Mouse (Mus musculus) heart, postnatal 14 days (tissue): Measurements from ENCODE around the gene Actr8. TPM values are rescaled to one million over a fixed set of nuclear protein-coding genes. Genes with fewer than 3 reads are reported as not detected.
A peak's percentile ranks its signal among the peaks of the same experiment; 100 is the strongest.

Experiments
- DNase-seq, 2 experiments: peaks; one replicate each; pipeline ENCODE4 v3.0.0; 2021 to 2022
- intact Hi-C: fragments of 180-260 bp; cut with DNase I; formaldehyde crosslinking; loops from one replicate; pipeline ENCODE4 v1.15.1; 2025
- long read RNA-seq, 2 experiments: library from polyadenylated mRNA; stranded (forward); transcript quantifications; one replicate each; pipeline ENCODE4 v2.0.0; 2021
- total RNA-seq, 2 experiments: library from RNA; stranded (reverse); gene quantifications; 2 replicates each; pipeline ENCODE4 v1.2.3; 2021

Actr8 gene
- total RNA-seq, result 10 to 100 TPM; 38.3 to 39.3 TPM
- long read RNA-seq, experiment 1, transcript Actr8-201 (13 exons, 2,119 nt), result major isoform, 70 of 81 reads
- long read RNA-seq, experiment 1, partial matches to known transcripts, result 4 of 81 reads
- long read RNA-seq, experiment 1, other reads (novel, unspliced or antisense), result 7 of 81 reads
- long read RNA-seq, experiment 2, transcript Actr8-201 (13 exons, 2,119 nt), result major isoform, 29 of 38 reads
- long read RNA-seq, experiment 2, partial matches to known transcripts, result 1 of 38 reads
- long read RNA-seq, experiment 2, other reads (novel, unspliced or antisense), result 8 of 38 reads

GRCm38 (mm10) chr14:29978254-29979204, at the start of gene Actr8:
TSS of gene Actr8 (plus strand) at chr14:29978337.
- peak; percentile 96 for DNase-seq
- intact Hi-C loops, result no loop called here

- no peak for DNase-seq
- intact Hi-C loops, result no loop called here
These were observed 49.2 kb upstream of the Actr8 start for GRCm38 (mm10) chr14:29928966-29929365.

DNA sequence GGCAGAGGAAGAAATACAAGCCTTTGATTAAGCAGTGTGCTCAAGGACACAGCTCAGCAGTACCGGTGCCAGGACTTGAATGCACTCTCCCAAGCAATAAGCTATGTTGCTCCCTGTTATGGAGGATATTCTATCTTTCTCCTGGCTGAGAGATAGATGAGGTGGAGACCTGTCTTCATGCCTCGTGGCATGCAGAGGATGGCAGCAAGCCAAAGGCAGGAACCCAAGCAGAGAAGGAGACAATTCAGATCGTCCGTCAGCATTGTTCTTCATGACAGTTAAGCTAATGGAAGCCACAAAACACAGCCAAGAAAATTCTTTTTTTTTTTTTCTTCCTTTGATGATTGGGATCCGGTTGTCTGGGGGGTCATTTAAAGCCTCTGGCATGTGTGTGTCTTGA, 42.6 kb upstream of the Actr8 start:
- intact Hi-C loops, result loop anchor here (5.0 to 10.0 kb wide), 2 partner anchors 213 to 241 kb away; partner anchors contain the start of gene Cacna2d3
- DNase-seq, result no peak

- intact Hi-C loops, result loop anchor here (5.0 to 10.0 kb wide), 2 partner anchors 215 to 243 kb away; partner anchors contain the start of gene Cacna2d3
These were observed 40.7 kb upstream of the Actr8 start for GRCm38 (mm10) chr14:29937466-29937865.

DNA sequence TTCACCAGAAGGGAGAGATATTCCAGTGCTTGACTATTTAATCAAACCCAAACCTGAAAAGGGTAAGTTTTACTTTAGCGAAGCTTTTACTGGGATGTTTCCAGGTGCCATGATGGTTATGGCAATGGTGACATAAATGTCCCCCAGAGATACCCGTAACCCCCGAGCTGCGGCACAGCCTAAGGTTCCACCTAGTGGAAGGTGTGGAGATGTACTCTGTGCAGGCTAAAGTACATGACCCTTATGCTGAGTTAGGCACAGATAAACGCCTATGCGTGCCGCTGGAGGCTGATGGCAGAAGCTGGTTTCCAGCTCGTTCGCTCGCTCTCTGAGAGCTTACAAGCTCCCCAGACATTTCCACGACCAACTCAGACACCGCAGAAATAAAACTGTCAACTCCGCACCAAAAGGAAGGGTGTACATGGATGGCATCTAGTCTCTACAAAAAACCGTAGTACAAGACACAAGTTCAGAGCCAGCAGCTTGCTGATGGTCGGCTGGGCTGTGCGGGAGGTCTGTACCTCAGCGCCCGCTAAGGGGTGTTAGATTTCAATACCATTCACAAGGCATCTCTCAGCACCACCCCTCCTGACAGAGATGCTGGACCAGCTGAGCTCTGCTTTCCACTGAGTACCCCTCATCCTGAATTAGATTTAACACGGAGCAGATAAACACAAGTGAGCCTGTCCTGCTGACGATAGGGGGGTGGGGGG, 38.4 kb upstream of the Actr8 start:
- no peak for DNase-seq
- intact Hi-C loops, result loop anchor here (2.0 to 10.0 kb wide), 5 partner anchors 103 to 815 kb away; partner anchors contain the start of gene Cacna2d3

More at GRCm38 (mm10) chr14:29937466-29937865, 40.7 kb upstream of the Actr8 start:
- no peak for DNase-seq

GRCm38 (mm10) chr14:29940313-29940812, 37.8 kb upstream of the Actr8 start:
- DNase-seq, result no peak
- intact Hi-C loops, result loop anchor here (2.0 to 10.0 kb wide), 3 partner anchors 104 to 816 kb away; no protein-coding TSS in a partner anchor

DNA sequence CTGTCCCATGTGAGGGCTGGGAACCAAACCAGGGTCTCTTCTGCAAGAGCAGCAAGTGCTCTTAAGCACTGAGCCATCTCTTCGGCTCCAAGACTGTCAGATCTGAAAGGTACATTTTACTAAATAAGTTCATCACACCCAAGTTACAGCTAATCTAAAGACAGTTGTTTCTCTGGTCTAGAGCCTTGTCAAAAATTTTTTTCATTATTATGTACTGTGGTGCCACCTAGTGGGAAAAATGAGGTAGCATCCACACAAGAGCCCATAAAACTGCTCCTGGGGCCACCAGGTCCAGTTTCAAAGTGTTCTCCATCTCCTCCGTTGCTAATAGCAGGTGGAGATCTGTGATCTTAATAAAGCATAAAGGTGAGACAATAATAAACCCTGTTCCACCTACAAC, 37.3 kb upstream of the Actr8 start:
- intact Hi-C loops, result loop anchor here (2.0 to 10.0 kb wide), 3 partner anchors 104 to 816 kb away; no protein-coding TSS in a partner anchor
- peak; percentile 39 to 57 for DNase-seq

GRCm38 (mm10) chr14:29946761-29947309, 31.3 kb upstream of the Actr8 start:
- no peak for DNase-seq
- intact Hi-C loops, result loop anchor here (10.0 kb wide), 2 partner anchors 502 to 822 kb away; no protein-coding TSS in a partner anchor

DNA sequence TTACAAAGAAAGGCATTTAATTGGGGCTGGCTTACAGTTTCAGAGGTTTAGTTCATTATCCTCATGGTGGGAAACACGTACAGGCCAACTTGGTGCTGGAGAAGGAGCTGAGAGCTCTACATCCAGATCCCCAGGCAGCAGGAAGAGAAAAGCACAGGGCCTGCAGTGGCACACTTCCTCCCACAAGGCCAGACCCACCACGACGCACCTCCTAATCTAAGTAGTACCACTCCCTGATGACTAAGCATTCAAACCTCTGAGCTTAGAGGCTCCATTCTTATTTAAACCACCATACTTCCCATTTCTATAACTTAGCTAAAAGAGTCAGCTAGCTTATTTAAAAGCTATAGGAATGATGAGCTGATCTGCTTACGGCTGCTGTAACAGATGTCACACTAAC, 27.3 kb upstream of the Actr8 start:
- intact Hi-C loops, result no loop called here
- no peak for DNase-seq

- intact Hi-C loops, result no loop called here
- DNase-seq, result no peak
These were observed 20.7 kb upstream of the Actr8 start for GRCm38 (mm10) chr14:29957393-29957792.

- DNase-seq, result no peak
- intact Hi-C loops, result no loop called here
These were observed 10.5 kb upstream of the Actr8 start for GRCm38 (mm10) chr14:29967611-29968010.

- intact Hi-C loops, result no loop called here
These were observed 9.9 kb upstream of the Actr8 start, which contains the start of gene Selenok for GRCm38 (mm10) chr14:29968075-29968821. TSS of gene Selenok (plus strand) at chr14:29968308.

GRCm38 (mm10) chr14:29971446-29971845, 6.7 kb upstream of the Actr8 start:
- no peak for DNase-seq
- intact Hi-C loops, result no loop called here

More at GRCm38 (mm10) chr14:29968075-29968821, 9.9 kb upstream of the Actr8 start, which contains the start of gene Selenok:
- DNase-seq, result peak; percentile 89 to 93

GRCm38 (mm10) chr14:29971993-29972392, 6.1 kb upstream of the Actr8 start:
- no peak for DNase-seq
- intact Hi-C loops, result no loop called here

GRCm38 (mm10) chr14:29976927-29977326, 1.2 kb upstream of the Actr8 start:
- intact Hi-C loops, result no loop called here
- no peak for DNase-seq

DNA sequence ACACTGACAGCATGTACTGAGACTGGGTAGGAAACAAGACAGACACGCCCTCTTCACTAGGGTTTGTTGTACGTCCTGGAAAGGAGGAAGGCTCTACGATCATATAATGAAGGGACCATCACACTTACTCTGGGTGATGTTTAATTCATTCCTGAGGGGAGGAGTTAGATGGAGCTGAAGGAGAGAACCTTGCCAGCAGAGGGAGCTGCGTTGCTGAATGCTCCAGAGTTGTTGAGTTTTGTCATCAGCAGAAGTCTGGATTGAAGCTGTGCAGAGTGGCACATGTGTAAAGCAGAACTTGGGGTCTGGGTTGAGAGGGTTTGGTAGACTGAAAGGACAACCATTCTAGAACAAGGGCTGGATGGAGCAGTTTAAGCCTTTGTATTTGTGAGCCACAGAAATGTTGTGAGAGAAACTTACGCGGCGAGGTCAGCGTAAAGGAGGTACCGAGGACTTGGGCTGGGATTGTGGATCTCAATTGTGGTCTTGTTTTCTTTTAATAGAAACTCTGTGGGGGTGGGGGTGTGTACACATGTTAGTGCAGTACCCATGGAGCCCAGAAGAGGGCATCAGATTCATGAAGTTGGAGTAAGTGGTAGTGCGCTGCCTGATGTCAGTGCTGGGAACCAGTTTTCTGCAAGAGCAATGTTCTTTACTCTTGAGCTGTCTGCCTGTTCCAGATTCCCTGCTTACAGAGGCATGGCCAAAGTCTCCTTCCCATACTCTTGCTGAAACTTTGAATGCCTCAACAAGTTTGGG, 2.5 kb downstream of the Actr8 start:
- peak in 1 of 2 experiments; percentile 26 for DNase-seq

GRCm38 (mm10) chr14:29986096-29986495, 8.0 kb downstream of the Actr8 start:
- no peak for DNase-seq
- intact Hi-C loops, result no loop called here

More for the DNA sequence above, 2.5 kb downstream of the Actr8 start:
- intact Hi-C loops, result no loop called here

- intact Hi-C loops, result no loop called here
These were observed 9.1 kb downstream of the Actr8 start for GRCm38 (mm10) chr14:29987276-29987675.

More at GRCm38 (mm10) chr14:29987276-29987675, 9.1 kb downstream of the Actr8 start:
- DNase-seq, result no peak
